Mouse (Mus musculus) liver, embryonic 14.5 days (tissue): Measurements from ENCODE around the gene Gm21981.

Source experiments
- CTCF ChIP-seq: IDR thresholded peaks from 2 replicates; pipeline ENCODE4 v1.5.1; 2016; ENCODE audit warnings: antibody characterized with exemption, low read depth, control low read depth
- EP300 ChIP-seq: IDR thresholded peaks from 2 replicates; pipeline ENCODE4 v1.6.1; 2016; ENCODE audit warnings: antibody characterized with exemption, low read depth

DNA sequence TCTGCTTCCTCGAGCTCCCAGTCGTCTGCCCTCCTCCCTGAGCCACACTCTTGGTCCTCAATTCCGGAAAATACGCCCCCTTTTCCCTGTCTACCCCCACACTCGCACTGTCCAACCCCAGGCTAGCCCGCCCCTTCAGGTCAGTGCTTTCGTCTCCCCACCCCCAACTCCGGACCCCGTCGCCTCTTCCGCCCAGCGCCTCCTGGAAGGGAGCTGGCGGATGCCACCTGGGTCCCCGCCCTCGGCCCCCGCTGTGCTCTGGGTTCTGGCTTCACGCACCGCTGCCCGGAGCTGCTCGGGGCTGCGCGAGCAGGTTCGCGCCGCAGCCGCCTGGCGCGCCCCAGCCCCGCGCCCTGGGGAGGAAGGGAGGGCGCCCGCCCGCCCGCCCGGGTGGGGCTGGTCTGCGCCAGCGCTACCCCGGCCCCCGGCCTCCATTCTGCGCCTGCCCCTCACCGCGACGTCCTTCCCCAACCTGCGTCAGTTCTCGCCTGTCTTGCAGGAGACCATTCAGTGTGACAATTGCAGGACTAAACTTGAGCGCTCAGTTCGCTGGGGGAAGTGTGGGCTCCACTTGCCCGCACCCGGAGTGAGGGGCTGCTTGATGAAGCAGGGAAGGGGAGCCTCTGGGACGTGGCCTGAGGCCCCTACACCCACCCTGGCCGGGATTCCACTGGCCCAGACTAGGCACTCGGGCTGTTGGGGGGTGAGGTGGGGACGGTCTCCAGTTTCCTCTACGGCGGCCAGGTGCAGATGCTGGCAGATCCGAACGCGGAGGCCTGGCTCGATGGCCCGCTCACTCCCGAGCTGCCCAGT lies 44.0 kb upstream of the Gm21981 start:
- TF ChIP-seq CTCF (no peak), EP300 (no peak)
